Mouse (Mus musculus) heart, embryonic 14.5 days (tissue): ENCODE data around the gene Ulk4. TPM values are rescaled to one million over a fixed set of nuclear protein-coding genes. Genes with fewer than 3 reads are reported as not detected.
"Not testable (repeated sequence)": the region's sequence is repeated elsewhere in the genome, so short reads cannot be mapped to it uniquely, and the experiment has no call there.

ENCODE experiments used
- ATAC-seq: fragments of 200-750 bp; cut with Nextera tagmentation; 2 replicates; pipeline ENCODE4 v1.8.0; 2017; ENCODE audit warnings: low read depth, moderate TSS enrichment; ENCODE audit not compliant: insufficient number of reproducible peaks, insufficient read depth, low FRiP score
- H3K27ac ChIP-seq, 2 experiments: fragments of 200-500 bp in 1 of 2; fragments of 300-500 bp in 1 of 2; sonication (generic) in 1 of 2; replicated peaks in 1 of 2; 2 replicates each; pipeline ENCODE4 v1.5.1; 2012 to 2014; ENCODE audit warnings: low read depth in 2 of 2, low read length in 2 of 2, control low read depth in 1 of 2, mild to moderate bottlenecking in 1 of 2, mixed read lengths in 1 of 2; ENCODE audit not compliant: control insufficient read depth in 1 of 2, insufficient read depth in 1 of 2
- H3K27me3 ChIP-seq: fragments of 300-500 bp; sonication (generic); 2 replicates; pipeline ENCODE4 v1.6.1; 2014; ENCODE audit warnings: mild to moderate bottlenecking, low read length, control low read depth; ENCODE audit not compliant: control insufficient read depth, insufficient read depth
- H3K36me3 ChIP-seq: fragments of 300-500 bp; sonication (generic); 2 replicates; pipeline ENCODE4 v1.6.1; 2014; ENCODE audit warnings: mild to moderate bottlenecking, control low read depth, low read length, mixed read lengths; ENCODE audit not compliant: control insufficient read depth, insufficient read depth
- H3K4me1 ChIP-seq, 2 experiments: fragments of 200-500 bp in 1 of 2; fragments of 300-500 bp in 1 of 2; sonication (generic) in 1 of 2; 2 replicates each; pipeline ENCODE4 v1.6.1; 2012 to 2014; ENCODE audit warnings: low read length in 2 of 2, control low read depth in 1 of 2, mixed read lengths in 1 of 2; ENCODE audit not compliant: control insufficient read depth in 2 of 2, insufficient read depth in 2 of 2
- H3K4me2 ChIP-seq: fragments of 300-500 bp; sonication (generic); 2 replicates; pipeline ENCODE4 v1.6.1; 2014; ENCODE audit warnings: mild to moderate bottlenecking, low read length
- H3K4me3 ChIP-seq, 2 experiments: fragments of 200-500 bp in 1 of 2; fragments of 300-500 bp in 1 of 2; sonication (generic) in 1 of 2; 2 replicates each; pipeline ENCODE4 v1.5.1; 2012 to 2014; ENCODE audit warnings: low read length in 2 of 2, mild to moderate bottlenecking in 2 of 2, control low read depth in 1 of 2, low read depth in 1 of 2, moderate library complexity in 1 of 2; ENCODE audit not compliant: control insufficient read depth in 1 of 2, insufficient read depth in 1 of 2
- H3K9ac ChIP-seq: fragments of 300-500 bp; sonication (generic); 2 replicates; pipeline ENCODE4 v1.6.1; 2014; ENCODE audit warnings: mild to moderate bottlenecking, low read length
- H3K9me3 ChIP-seq: fragments of 300-500 bp; sonication (generic); 2 replicates; pipeline ENCODE4 v1.6.1; 2016; ENCODE audit warnings: low read length, control low read depth; ENCODE audit not compliant: control insufficient read depth
- WGBS: fragments of 180-500 bp; shearing (Covaris S2); extraction: QIAGEN DNeasy Blood & Tissue Kit; methylation state at CpG from one replicate; pipeline ENCODE4 v1.1.7; 2014; 5-methylcytosine and 5-hydroxymethylcytosine counted together
- polyA plus RNA-seq: library from polyadenylated mRNA; unstranded; fragments of >200 nt; fragmentation: Nextera tagmentation; extraction: Ambion mirVana; gene quantifications from 2 replicates; pipeline ENCODE4 v1.2.1, GENCODE M21; 2014

Gene Ulk4
- polyA plus RNA-seq, 1 experiment from 2014 or later, result 95.4 TPM

DNA sequence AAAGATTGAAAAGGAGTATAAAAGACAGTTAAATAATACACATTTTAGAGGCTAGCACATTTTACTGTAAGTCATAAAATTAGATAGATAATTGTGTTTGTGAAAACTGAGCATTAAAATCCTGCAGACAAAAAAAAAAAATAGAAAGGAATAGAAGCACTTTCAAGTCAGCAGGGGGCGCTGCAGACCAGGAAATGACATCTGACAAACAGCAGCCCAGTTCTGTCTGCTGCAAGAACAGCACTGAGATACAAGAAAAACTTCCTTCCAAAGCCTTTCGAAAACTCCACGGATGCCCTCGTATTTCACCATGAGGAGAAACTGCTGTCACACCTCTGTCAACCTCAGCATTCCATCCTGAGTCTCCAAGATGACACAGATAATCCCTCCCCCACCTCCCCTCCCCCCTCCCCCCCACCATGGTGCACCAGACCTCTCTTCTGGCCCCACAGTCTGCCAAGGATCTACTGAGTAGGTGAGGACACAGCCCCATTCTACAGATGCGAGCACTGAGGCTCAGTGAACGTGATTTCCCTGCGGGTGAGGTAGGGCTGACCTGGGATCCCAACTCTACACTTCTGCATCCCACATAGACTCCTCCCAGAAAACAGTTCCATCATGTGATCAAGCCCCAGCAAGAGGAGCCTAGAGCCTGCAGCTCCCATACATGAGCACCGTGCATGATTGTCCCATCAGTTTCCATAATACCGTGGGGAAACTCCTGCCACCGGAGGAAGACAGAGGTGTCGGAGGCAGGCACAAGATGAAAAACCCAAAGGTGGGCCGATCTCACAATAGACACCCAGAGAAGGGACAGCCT, 28.8 kb downstream of the Ulk4 start:
- Histone ChIP-seq H3K4me3 (no peak overlapping the region), H3K27me3 (no peaks in the 10 kb centered on the region), H3K9me3 (no peaks in the 10 kb centered on the region), H3K4me1 (no peaks in the 10 kb centered on the region), H3K36me3 (no peaks in the 10 kb centered on the region), H3K9ac (no peak overlapping the region), H3K4me2 (no peak overlapping the region), H3K27ac (no peak overlapping the region)
- WGBS, result 58% methylated on average over 12 of the region's 12 CpGs
- ATAC-seq, result no peak

- H3K9ac ChIP-seq, result no peak overlapping the region
- no peaks in the 10 kb centered on the region for H3K4me1 ChIP-seq
- H3K36me3 ChIP-seq, result no peaks in the 10 kb centered on the region
- H3K4me2 ChIP-seq, result no peak overlapping the region
- H3K27ac ChIP-seq, result no peak overlapping the region
- 71% methylated on average over 6 of the region's 6 CpGs for WGBS
- no peak for ATAC-seq
- no peaks in the 10 kb centered on the region for H3K27me3 ChIP-seq
- no peak overlapping the region for H3K4me3 ChIP-seq
- no peaks in the 10 kb centered on the region for H3K9me3 ChIP-seq
Observed at GRCm38 (mm10) chr9:121247047-121247446, 29.9 kb downstream of the Ulk4 start.

DNA sequence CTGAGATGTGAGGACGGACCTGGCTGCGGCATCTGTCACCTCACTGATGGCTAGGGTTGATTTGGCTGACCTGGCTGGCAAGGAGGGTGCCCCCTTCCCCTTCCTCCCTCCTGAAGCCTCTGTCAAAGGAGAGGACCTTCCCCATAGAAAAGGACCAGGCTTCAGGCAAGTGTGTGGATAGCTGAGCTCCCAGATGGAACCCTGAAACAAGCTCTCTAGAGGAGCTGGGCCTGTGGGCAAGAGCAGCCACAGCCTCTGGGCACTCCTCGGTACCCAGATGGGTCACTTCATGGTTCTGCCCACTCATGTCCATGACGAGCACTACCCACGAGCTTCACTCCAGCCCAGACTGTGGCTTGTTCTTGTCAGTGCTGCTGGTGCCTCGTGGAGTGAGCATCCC, 34.7 kb downstream of the Ulk4 start:
- no peak for ATAC-seq
- no peaks in the 10 kb centered on the region for H3K36me3 ChIP-seq
- 79% methylated on average over 6 of the region's 6 CpGs for WGBS

DNA sequence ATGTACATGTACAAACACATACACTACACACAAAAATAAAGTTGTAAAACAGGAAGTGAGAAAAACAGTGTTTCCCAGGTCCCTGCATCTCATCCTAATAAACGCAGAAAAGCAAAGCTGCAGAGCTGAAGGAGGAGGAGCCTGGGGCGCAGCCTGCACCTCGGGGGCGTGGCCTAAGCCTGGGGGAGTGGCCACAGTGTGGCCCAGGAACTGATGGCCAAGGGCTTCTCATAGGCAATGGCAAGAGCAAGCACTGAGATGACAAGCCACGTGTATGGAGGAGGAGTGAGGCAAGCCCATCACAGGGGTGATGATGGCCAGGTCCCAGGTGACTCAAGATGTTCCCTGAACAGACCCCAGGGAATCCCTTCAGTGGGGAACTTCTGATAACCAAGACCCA, 35.2 kb downstream of the Ulk4 start:
- WGBS, result 22% methylated on average over 5 of the region's 5 CpGs

More for the DNA sequence above, 34.7 kb downstream of the Ulk4 start:
- Histone ChIP-seq H3K4me3 (no peak overlapping the region), H3K27me3 (peaks cover 6% of the 10 kb centered on the region; the same call in 1 of the 2 replicates), H3K4me1 (no peaks in the 10 kb centered on the region), H3K9ac (no peak overlapping the region), H3K9me3 (no peaks in the 10 kb centered on the region), H3K4me2 (no peak overlapping the region), H3K27ac (no peak overlapping the region)

GRCm38 (mm10) chr9:121241366-121241765, 35.6 kb downstream of the Ulk4 start:
- no peaks in the 10 kb centered on the region for H3K36me3 ChIP-seq
- H3K27ac ChIP-seq, result no peak overlapping the region
- no peaks in the 10 kb centered on the region for H3K4me1 ChIP-seq
- H3K27me3 ChIP-seq, result peaks cover 6% of the 10 kb centered on the region; the same call in 1 of the 2 replicates
- 71% methylated on average over 8 of the region's 8 CpGs for WGBS
- no peak overlapping the region for H3K4me3 ChIP-seq
- H3K9ac ChIP-seq, result no peak overlapping the region
- no peak overlapping the region for H3K4me2 ChIP-seq
- ATAC-seq, result no peak
- no peaks in the 10 kb centered on the region for H3K9me3 ChIP-seq

More for the DNA sequence above, 35.2 kb downstream of the Ulk4 start:
- no peak for ATAC-seq
- no peaks in the 10 kb centered on the region for H3K4me1 ChIP-seq
- H3K4me2 ChIP-seq, result no peak overlapping the region
- no peak overlapping the region for H3K27ac ChIP-seq
- H3K27me3 ChIP-seq, result peaks cover 6% of the 10 kb centered on the region; the same call in 1 of the 2 replicates
- H3K9ac ChIP-seq, result no peak overlapping the region
- no peaks in the 10 kb centered on the region for H3K36me3 ChIP-seq
- no peaks in the 10 kb centered on the region for H3K9me3 ChIP-seq
- no peak overlapping the region for H3K4me3 ChIP-seq

DNA sequence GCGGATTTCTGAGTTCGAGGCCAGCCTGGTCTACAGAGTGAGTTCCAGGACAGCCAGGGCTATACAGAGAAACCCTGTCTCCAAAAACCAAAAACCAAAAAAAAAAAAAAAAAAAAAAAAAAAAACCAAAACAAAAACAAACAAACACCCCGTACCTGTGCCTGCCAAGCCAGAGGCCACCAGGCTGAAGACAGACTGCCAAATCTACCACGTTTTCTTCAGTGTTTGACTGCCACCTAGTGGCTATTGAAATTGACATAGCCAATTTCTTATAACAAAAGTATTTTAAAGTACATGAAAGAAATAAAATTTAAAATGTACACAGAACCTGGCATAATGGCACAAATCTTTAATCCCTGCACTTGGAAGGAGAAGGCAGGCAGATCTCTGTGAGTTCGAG, 36.8 kb downstream of the Ulk4 start:
- not testable (repeated sequence) for H3K4me1 ChIP-seq, H3K36me3 ChIP-seq, H3K4me2 ChIP-seq, H3K27ac ChIP-seq, ATAC-seq, H3K4me3 ChIP-seq, H3K9ac ChIP-seq, H3K9me3 ChIP-seq, H3K27me3 ChIP-seq
- 41% methylated on average over 5 of the region's 5 CpGs for WGBS

- no peaks in the 10 kb centered on the region for H3K36me3 ChIP-seq
- H3K4me2 ChIP-seq, result no peak overlapping the region
- 75% methylated on average over 6 of the region's 6 CpGs for WGBS
- no peak overlapping the region for H3K9ac ChIP-seq
- peaks cover 6% of the 10 kb centered on the region; the same call in 1 of the 2 replicates for H3K27me3 ChIP-seq
- H3K4me3 ChIP-seq, result no peak overlapping the region
- H3K4me1 ChIP-seq, result no peaks in the 10 kb centered on the region
- no peak overlapping the region for H3K27ac ChIP-seq
- no peaks in the 10 kb centered on the region for H3K9me3 ChIP-seq
- no peak for ATAC-seq
Observed at GRCm38 (mm10) chr9:121239571-121239970, 37.4 kb downstream of the Ulk4 start.
